Mouse (Mus musculus) G1E (cell line): Measurements from ENCODE around the gene Zdhhc5.

Experiments used
- CTCF ChIP-seq: IDR thresholded peaks from 2 replicates; pipeline ENCODE4 v1.5.1; 2012; ENCODE audit warnings: low read depth, low read length, inconsistent platforms, mixed read lengths
- GATA1 ChIP-seq: IDR thresholded peaks from 2 replicates; pipeline ENCODE4 v1.6.1; 2012; ENCODE audit warnings: borderline replicate concordance, low read length, inconsistent platforms, mixed read lengths
- GATA2 ChIP-seq: IDR thresholded peaks from 2 replicates; pipeline ENCODE4 v1.6.1; 2012; ENCODE audit warnings: low read depth, low read length, inconsistent platforms, borderline replicate concordance
- TAL1 ChIP-seq: conservative IDR thresholded peaks from 2 replicates; pipeline ENCODE4 v1.6.1; 2012; ENCODE audit warnings: low read depth, low read length, inconsistent platforms, mixed read lengths

- TF ChIP-seq CTCF: 0 out of 2 replicates have a peak, but pooled peaks have one; percentile 23
- no peak for TF ChIP-seq GATA1
- no peak for TF ChIP-seq TAL1
- TF ChIP-seq GATA2: no peak
Observed at GRCm38 (mm10) chr2:84662866-84663265, 52.1 kb downstream of the Zdhhc5 start.
